Mouse (Mus musculus): Measurements from ENCODE around the gene Olfr54. TPM values are rescaled to one million over a fixed set of nuclear protein-coding genes. Genes with fewer than 3 reads are reported as not detected.
"Not testable (repeated sequence)": the region's sequence is repeated elsewhere in the genome, so short reads cannot be mapped to it uniquely, and the experiment has no call there.

Olfr54 gene
- polyA plus RNA-seq, 1 experiment, result not detected

GRCm38 (mm10) chr11:51016341-51016740, 2.3 kb downstream of the Olfr54 start:
- Histone ChIP-seq H3K27ac (ENCODE audit: control insufficient read depth, insufficient read depth, low read depth, low read length) (no peak overlapping the region), H3K36me3 (ENCODE audit: control insufficient read depth, insufficient read depth, low read length) (no peaks in the 10 kb centered on the region), H3K27me3 (ENCODE audit: control insufficient read depth, insufficient read depth, low read length) (no peaks in the 10 kb centered on the region), H3K4me1 (ENCODE audit: control insufficient read depth, insufficient read depth, low read length) (no peaks in the 10 kb centered on the region), H3K4me3 (ENCODE audit: control insufficient read depth, low read depth, low read length) (no peak overlapping the region)
- no peak for TF ChIP-seq POLR2A (IDR thresholded peaks at IDR 0.05; ENCODE audit: control insufficient read depth, low read depth, low read length)
- TF ChIP-seq CTCF (IDR thresholded peaks at IDR 0.05; ENCODE audit: control insufficient read depth, insufficient read depth, insufficient replicate concordance, low read depth, low read length), result no peak

GRCm38 (mm10) chr11:51026811-51027210, 12.8 kb downstream of the Olfr54 start:
- H3K4me1 ChIP-seq (ENCODE audit: control insufficient read depth, insufficient read depth, low read length); H3K36me3 ChIP-seq (ENCODE audit: control insufficient read depth, insufficient read depth, low read length); H3K27ac ChIP-seq (ENCODE audit: control insufficient read depth, insufficient read depth, low read depth, low read length); H3K4me3 ChIP-seq (ENCODE audit: control insufficient read depth, low read depth, low read length); H3K27me3 ChIP-seq (ENCODE audit: control insufficient read depth, insufficient read depth, low read length): not testable (repeated sequence)

- H3K27ac ChIP-seq (ENCODE audit: control insufficient read depth, insufficient read depth, low read depth, low read length); H3K36me3 ChIP-seq (ENCODE audit: control insufficient read depth, insufficient read depth, low read length); H3K27me3 ChIP-seq (ENCODE audit: control insufficient read depth, insufficient read depth, low read length); H3K4me3 ChIP-seq (ENCODE audit: control insufficient read depth, low read depth, low read length); H3K4me1 ChIP-seq (ENCODE audit: control insufficient read depth, insufficient read depth, low read length): not testable (repeated sequence)
These were observed 15.3 kb downstream of the Olfr54 start for GRCm38 (mm10) chr11:51029381-51029780.

GRCm38 (mm10) chr11:51030225-51030624, 16.2 kb downstream of the Olfr54 start:
- no peak overlapping the region for H3K4me3 ChIP-seq (ENCODE audit: control insufficient read depth, low read depth, low read length)
- no peaks in the 10 kb centered on the region for H3K36me3 ChIP-seq (ENCODE audit: control insufficient read depth, insufficient read depth, low read length)
- no peak overlapping the region for H3K27ac ChIP-seq (ENCODE audit: control insufficient read depth, insufficient read depth, low read depth, low read length)
- TF ChIP-seq POLR2A (IDR thresholded peaks at IDR 0.05; ENCODE audit: control insufficient read depth, low read depth, low read length) (no peak), CTCF (IDR thresholded peaks at IDR 0.05; ENCODE audit: control insufficient read depth, insufficient read depth, insufficient replicate concordance, low read depth, low read length) (no peak)
- H3K4me1 ChIP-seq (ENCODE audit: control insufficient read depth, insufficient read depth, low read length), result no peaks in the 10 kb centered on the region
- no peaks in the 10 kb centered on the region for H3K27me3 ChIP-seq (ENCODE audit: control insufficient read depth, insufficient read depth, low read length)

- Histone ChIP-seq H3K4me3 (ENCODE audit: control insufficient read depth, low read depth, low read length) (no peak overlapping the region), H3K27ac (ENCODE audit: control insufficient read depth, insufficient read depth, low read depth, low read length) (no peak overlapping the region), H3K36me3 (ENCODE audit: control insufficient read depth, insufficient read depth, low read length) (no peaks in the 10 kb centered on the region), H3K27me3 (ENCODE audit: control insufficient read depth, insufficient read depth, low read length) (no peaks in the 10 kb centered on the region), H3K4me1 (ENCODE audit: control insufficient read depth, insufficient read depth, low read length) (no peaks in the 10 kb centered on the region)
- TF ChIP-seq POLR2A (IDR thresholded peaks at IDR 0.05; ENCODE audit: control insufficient read depth, low read depth, low read length) (no peak), CTCF (IDR thresholded peaks at IDR 0.05; ENCODE audit: control insufficient read depth, insufficient read depth, insufficient replicate concordance, low read depth, low read length) (no peak; the same call in 1 of the 2 replicates)
These were observed 18.8 kb downstream of the Olfr54 start for GRCm38 (mm10) chr11:51032851-51033250.

GRCm38 (mm10) chr11:51034141-51034540, 20.1 kb downstream of the Olfr54 start:
- not testable (repeated sequence) for H3K4me3 ChIP-seq (ENCODE audit: control insufficient read depth, low read depth, low read length); H3K27ac ChIP-seq (ENCODE audit: control insufficient read depth, insufficient read depth, low read depth, low read length); H3K4me1 ChIP-seq (ENCODE audit: control insufficient read depth, insufficient read depth, low read length); H3K36me3 ChIP-seq (ENCODE audit: control insufficient read depth, insufficient read depth, low read length); H3K27me3 ChIP-seq (ENCODE audit: control insufficient read depth, insufficient read depth, low read length)

GRCm38 (mm10) chr11:51035951-51036350, 21.9 kb downstream of the Olfr54 start:
- no peaks in the 10 kb centered on the region for H3K4me1 ChIP-seq (ENCODE audit: control insufficient read depth, insufficient read depth, low read length)
- TF ChIP-seq CTCF (IDR thresholded peaks at IDR 0.05; ENCODE audit: control insufficient read depth, insufficient read depth, insufficient replicate concordance, low read depth, low read length) (no peak), POLR2A (IDR thresholded peaks at IDR 0.05; ENCODE audit: control insufficient read depth, low read depth, low read length) (no peak)
- H3K27ac ChIP-seq (ENCODE audit: control insufficient read depth, insufficient read depth, low read depth, low read length), result no peak overlapping the region
- no peaks in the 10 kb centered on the region for H3K36me3 ChIP-seq (ENCODE audit: control insufficient read depth, insufficient read depth, low read length)
- no peaks in the 10 kb centered on the region for H3K27me3 ChIP-seq (ENCODE audit: control insufficient read depth, insufficient read depth, low read length)
- no peak overlapping the region for H3K4me3 ChIP-seq (ENCODE audit: control insufficient read depth, low read depth, low read length)

GRCm38 (mm10) chr11:51044776-51045175, 30.7 kb downstream of the Olfr54 start:
- not testable (repeated sequence) for H3K36me3 ChIP-seq (ENCODE audit: control insufficient read depth, insufficient read depth, low read length); H3K27me3 ChIP-seq (ENCODE audit: control insufficient read depth, insufficient read depth, low read length); H3K4me1 ChIP-seq (ENCODE audit: control insufficient read depth, insufficient read depth, low read length); H3K4me3 ChIP-seq (ENCODE audit: control insufficient read depth, low read depth, low read length); H3K27ac ChIP-seq (ENCODE audit: control insufficient read depth, insufficient read depth, low read depth, low read length)

GRCm38 (mm10) chr11:51047809-51048208, 33.8 kb downstream of the Olfr54 start, which contains the start of gene Olfr1375:
TSS of gene Olfr1375 (plus strand) at chr11:51048109.
- H3K4me3 ChIP-seq (ENCODE audit: control insufficient read depth, low read depth, low read length); H3K36me3 ChIP-seq (ENCODE audit: control insufficient read depth, insufficient read depth, low read length); H3K4me1 ChIP-seq (ENCODE audit: control insufficient read depth, insufficient read depth, low read length); H3K27ac ChIP-seq (ENCODE audit: control insufficient read depth, insufficient read depth, low read depth, low read length); H3K27me3 ChIP-seq (ENCODE audit: control insufficient read depth, insufficient read depth, low read length): not testable (repeated sequence)

Measured in testis, adult 2 months (tissue).